Mouse (Mus musculus): ENCODE results near the gene Synpo2l.

- TF ChIP-seq GATA1 (IDR thresholded peaks at IDR 0.05; ENCODE audit: low read length) (no peak), TAL1 (IDR thresholded peaks at IDR 0.05; ENCODE audit: low read length) (no peak)
These were observed 45.2 kb downstream of the Synpo2l start for GRCm38 (mm10) chr14:20622907-20623306.

Data from erythroblast, embryonic 14.5 days (primary cell).